Mouse (Mus musculus) lung, embryonic 16.5 days (tissue): ENCODE measurements at regions not wholly inside any gene's neighbourhood (a gene's known extent, or its start where the extent isn't known, plus 50 kb on each side); places are given as distances from the start of the nearest gene placed in this dataset.

ENCODE experiments used
- ATAC-seq: fragments of 200-750 bp; cut with Nextera tagmentation; 2 replicates; pipeline ENCODE4 v1.8.0; 2017; ENCODE audit warnings: low read depth, mild to moderate bottlenecking, moderate library complexity
- H3K27ac ChIP-seq: fragments of 300-500 bp; sonication (generic); 2 replicates; pipeline ENCODE4 v1.5.1; 2014; ENCODE audit warnings: mild to moderate bottlenecking, control low read depth, low read length
- H3K27me3 ChIP-seq: fragments of 300-500 bp; sonication (generic); 2 replicates; pipeline ENCODE4 v1.6.1; 2014; ENCODE audit warnings: low read depth, low read length, mixed read lengths; ENCODE audit not compliant: control insufficient read depth, insufficient read depth
- H3K36me3 ChIP-seq: fragments of 300-500 bp; sonication (generic); 2 replicates; pipeline ENCODE4 v1.6.1; 2014; ENCODE audit warnings: low read length; ENCODE audit not compliant: control insufficient read depth, insufficient read depth
- H3K4me1 ChIP-seq: fragments of 300-500 bp; sonication (generic); replicated peaks from 2 replicates; pipeline ENCODE4 v1.6.1; 2014; ENCODE audit warnings: low read length, mixed read lengths; ENCODE audit not compliant: control insufficient read depth, insufficient read depth
- H3K4me2 ChIP-seq: fragments of 300-500 bp; sonication (generic); 2 replicates; pipeline ENCODE4 v1.6.1; 2014; ENCODE audit warnings: low read depth, low read length, control low read depth
- H3K4me3 ChIP-seq: fragments of 300-500 bp; sonication (generic); 2 replicates; pipeline ENCODE4 v1.5.1; 2014; ENCODE audit warnings: mild to moderate bottlenecking, low read length, control low read depth
- H3K9ac ChIP-seq: fragments of 300-500 bp; sonication (generic); 2 replicates; pipeline ENCODE4 v1.6.1; 2014; ENCODE audit warnings: low read length, control low read depth
- H3K9me3 ChIP-seq: fragments of 300-500 bp; sonication (generic); 2 replicates; pipeline ENCODE4 v1.6.1; 2016; ENCODE audit warnings: low read length; ENCODE audit not compliant: control insufficient read depth
- WGBS: fragments of 180-500 bp; shearing (Covaris S2); extraction: QIAGEN DNeasy Blood & Tissue Kit; methylation state at CpG from one replicate; pipeline ENCODE4 v1.1.7; 2014; 5-methylcytosine and 5-hydroxymethylcytosine counted together

GRCm38 (mm10) chr6:50744462-50745166 is 90.4 kb upstream of the Npvf start:
- no peak for ATAC-seq
- H3K27ac ChIP-seq: no peak overlapping the region
- 0 out of 2 replicates have a peak, but pooled peaks cover 2% of the 10 kb centered on the region for H3K4me1 ChIP-seq
- H3K4me2 ChIP-seq: no peak overlapping the region
- 32% methylated on average over 6 of the region's 6 CpGs for WGBS
- no peaks in the 10 kb centered on the region for H3K36me3 ChIP-seq
- no peak overlapping the region for H3K9ac ChIP-seq
- H3K4me3 ChIP-seq: no peak overlapping the region
- no peaks in the 10 kb centered on the region for H3K27me3 ChIP-seq
- no peaks in the 10 kb centered on the region for H3K9me3 ChIP-seq

- Histone ChIP-seq H3K9ac (no peak overlapping the region), H3K9me3 (no peaks in the 10 kb centered on the region), H3K27me3 (no peaks in the 10 kb centered on the region), H3K27ac (no peak overlapping the region), H3K36me3 (no peaks in the 10 kb centered on the region), H3K4me1 (no peaks in the 10 kb centered on the region), H3K4me3 (no peak overlapping the region), H3K4me2 (no peak overlapping the region)
- WGBS: 71% methylated on average over 7 of the region's 7 CpGs
- no peak for ATAC-seq
These were observed 98.9 kb upstream of the Npvf start for GRCm38 (mm10) chr6:50753151-50753550.

- Histone ChIP-seq H3K9ac (no peak overlapping the region), H3K27ac (no peak overlapping the region), H3K36me3 (no peaks in the 10 kb centered on the region), H3K27me3 (no peaks in the 10 kb centered on the region), H3K9me3 (no peaks in the 10 kb centered on the region), H3K4me1 (no peaks in the 10 kb centered on the region), H3K4me3 (no peak overlapping the region), H3K4me2 (no peak overlapping the region)
- 89% methylated on average over 12 of the region's 12 CpGs for WGBS
- no peak for ATAC-seq
These were observed 100.5 kb upstream of the Npvf start for GRCm38 (mm10) chr6:50754786-50755185.

GRCm38 (mm10) chr6:50760367-50760766 is 106.1 kb upstream of the Npvf start:
- H3K27ac ChIP-seq: no peak overlapping the region
- H3K9me3 ChIP-seq: no peaks in the 10 kb centered on the region
- no peak overlapping the region for H3K9ac ChIP-seq
- peak; percentile 45; the same call in 1 of the 2 replicates for ATAC-seq
- no peak overlapping the region for H3K4me3 ChIP-seq
- no peaks in the 10 kb centered on the region for H3K4me1 ChIP-seq
- no peaks in the 10 kb centered on the region for H3K36me3 ChIP-seq
- H3K4me2 ChIP-seq: no peak overlapping the region
- 45% methylated on average over 6 of the region's 6 CpGs for WGBS
- no peaks in the 10 kb centered on the region for H3K27me3 ChIP-seq

GRCm38 (mm10) chr6:50763121-50763520 is 108.9 kb upstream of the Npvf start:
- Histone ChIP-seq H3K9ac (no peak overlapping the region), H3K9me3 (no peaks in the 10 kb centered on the region), H3K4me3 (no peak overlapping the region), H3K4me1 (no peaks in the 10 kb centered on the region), H3K4me2 (no peak overlapping the region), H3K36me3 (no peaks in the 10 kb centered on the region), H3K27ac (no peak overlapping the region), H3K27me3 (no peaks in the 10 kb centered on the region)
- no peak for ATAC-seq
- WGBS: 66% methylated on average over 4 of the region's 4 CpGs

- Histone ChIP-seq H3K9ac (no peak overlapping the region), H3K27ac (peak overlapping the region; percentile 59; the same call in 1 of the 2 replicates), H3K4me3 (no peak overlapping the region), H3K27me3 (no peaks in the 10 kb centered on the region), H3K36me3 (no peaks in the 10 kb centered on the region), H3K9me3 (no peaks in the 10 kb centered on the region), H3K4me1 (no peaks in the 10 kb centered on the region), H3K4me2 (peak overlapping the region; percentile 38)
- WGBS: 30% methylated on average over 14 of the region's 14 CpGs
- ATAC-seq: peak; percentile 90
These were observed 112.2 kb upstream of the Npvf start for GRCm38 (mm10) chr6:50766442-50766915.

- H3K9me3 ChIP-seq: no peaks in the 10 kb centered on the region
- H3K27me3 ChIP-seq: no peaks in the 10 kb centered on the region
- H3K4me1 ChIP-seq: no peaks in the 10 kb centered on the region
- H3K4me3 ChIP-seq: no peak overlapping the region
- no peak overlapping the region for H3K27ac ChIP-seq
- no peak for ATAC-seq
- H3K4me2 ChIP-seq: no peak overlapping the region
- no peak overlapping the region for H3K9ac ChIP-seq
- 49% methylated on average over 6 of the region's 6 CpGs for whole genome bisulfite sequencing
- no peaks in the 10 kb centered on the region for H3K36me3 ChIP-seq
These were observed 112.9 kb upstream of the Npvf start for GRCm38 (mm10) chr6:50767126-50767525.

GRCm38 (mm10) chr6:50767827-50768226 is 113.6 kb upstream of the Npvf start:
- Histone ChIP-seq H3K4me2 (no peak overlapping the region), H3K9ac (no peak overlapping the region), H3K36me3 (no peaks in the 10 kb centered on the region), H3K4me1 (no peaks in the 10 kb centered on the region), H3K9me3 (no peaks in the 10 kb centered on the region), H3K27ac (no peak overlapping the region), H3K27me3 (no peaks in the 10 kb centered on the region), H3K4me3 (no peak overlapping the region)
- ATAC-seq: no peak
- WGBS: 91% methylated on average over 4 of the region's 4 CpGs

GRCm38 (mm10) chr6:50769101-50769500 is 114.9 kb upstream of the Npvf start:
- ATAC-seq: no peak

More at GRCm38 (mm10) chr6:50769101-50769500, 114.9 kb upstream of the Npvf start:
- Histone ChIP-seq H3K27ac (no peak overlapping the region), H3K9me3 (no peaks in the 10 kb centered on the region), H3K36me3 (no peaks in the 10 kb centered on the region), H3K9ac (no peak overlapping the region), H3K4me1 (no peaks in the 10 kb centered on the region), H3K4me2 (no peak overlapping the region), H3K27me3 (no peaks in the 10 kb centered on the region), H3K4me3 (no peak overlapping the region)
- WGBS: 79% methylated on average over 2 of the region's 2 CpGs
